Mouse (Mus musculus): ENCODE data around the gene Trpm4. TPM values are rescaled to one million over a fixed set of nuclear protein-coding genes. Genes with fewer than 3 reads are reported as not detected.

Trpm4 gene
- polyA plus RNA-seq, 1 experiment from 2014 or later = 14.2 TPM

- H3K36me3 ChIP-seq (ENCODE audit: control insufficient read depth, insufficient read depth, low read length) = no peaks in the 10 kb centered on the region
- H3K27me3 ChIP-seq (replicated peaks; ENCODE audit: control insufficient read depth, insufficient read depth, low read length) = no peaks in the 10 kb centered on the region; the same call in 1 of the 2 replicates
- peaks cover 11% of the 10 kb centered on the region for H3K4me1 ChIP-seq (ENCODE audit: control insufficient read depth, insufficient read depth, low read depth, low read length)
- peak overlapping the region; percentile 71 for H3K4me2 ChIP-seq (ENCODE audit: low read length)
- H3K27ac ChIP-seq (ENCODE audit: low read depth, low read length) = no peak overlapping the region
- WGBS = 3% methylated on average over 37 of the region's 39 CpGs
- H3K9me3 ChIP-seq (ENCODE audit: control insufficient read depth, low read length) = no peaks in the 10 kb centered on the region
- peak overlapping the region; percentile 70 for H3K9ac ChIP-seq (ENCODE audit: low read depth, low read length)
- ATAC-seq = peak; percentile 73
- peak overlapping the region; percentile 45 for H3K4me3 ChIP-seq (ENCODE audit: low read length)
These were observed 6.0 kb upstream of the Trpm4 start for GRCm38 (mm10) chr7:45339410-45340065.

DNA sequence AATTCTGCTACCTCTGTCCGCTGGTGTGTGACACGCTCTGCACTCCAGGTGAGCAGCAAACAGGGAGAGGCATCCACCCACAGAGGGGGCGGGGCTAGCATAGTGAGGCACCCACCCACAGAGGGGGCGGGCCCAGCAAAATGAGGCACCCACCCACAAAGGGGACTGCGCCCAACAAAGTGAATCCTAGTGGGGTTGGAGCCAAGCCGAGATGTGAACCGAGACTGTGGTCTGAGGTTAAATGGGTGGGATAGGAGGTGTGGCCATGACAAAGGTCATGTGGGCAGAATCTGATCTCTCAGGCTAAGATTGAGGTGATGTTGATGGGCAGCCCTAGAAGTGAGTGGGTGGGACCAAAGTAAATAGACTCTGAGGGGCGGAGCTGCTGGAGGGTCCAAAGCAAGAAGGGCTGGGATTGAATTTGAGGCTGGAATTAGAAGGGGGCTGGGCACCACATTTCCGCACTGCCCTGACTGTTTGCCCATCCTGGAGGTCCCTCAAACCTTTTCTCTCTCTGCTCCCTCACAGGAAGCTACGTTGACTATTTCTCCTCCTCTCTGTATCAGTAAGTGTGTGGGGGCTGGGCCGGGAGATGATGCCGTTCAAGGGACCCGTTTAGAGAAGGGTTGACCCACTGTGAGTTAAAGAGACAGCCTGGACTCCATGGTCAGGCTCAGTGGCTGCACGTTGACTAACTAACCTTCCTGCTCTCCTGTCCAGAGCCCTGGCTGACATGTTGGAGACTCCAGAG lies 4.8 kb upstream of the Trpm4 start:
- no peaks in the 10 kb centered on the region for H3K36me3 ChIP-seq (ENCODE audit: control insufficient read depth, insufficient read depth, low read length)
- no peak overlapping the region for H3K9ac ChIP-seq (ENCODE audit: low read depth, low read length)
- H3K27me3 ChIP-seq (replicated peaks; ENCODE audit: control insufficient read depth, insufficient read depth, low read length) = no peaks in the 10 kb centered on the region; the same call in 1 of the 2 replicates
- 6% methylated on average over 14 of the region's 14 CpGs for WGBS
- H3K9me3 ChIP-seq (ENCODE audit: control insufficient read depth, low read length) = no peaks in the 10 kb centered on the region
- no peak for ATAC-seq
- no peak overlapping the region for H3K4me3 ChIP-seq (ENCODE audit: low read length)
- H3K4me2 ChIP-seq (ENCODE audit: low read length) = no peak overlapping the region; the same call in 1 of the 2 replicates
- peaks cover 11% of the 10 kb centered on the region for H3K4me1 ChIP-seq (ENCODE audit: control insufficient read depth, insufficient read depth, low read depth, low read length)
- H3K27ac ChIP-seq (ENCODE audit: low read depth, low read length) = no peak overlapping the region

- Histone ChIP-seq H3K4me3 (ENCODE audit: low read length) (no peak overlapping the region), H3K9me3 (ENCODE audit: control insufficient read depth, low read length) (no peaks in the 10 kb centered on the region), H3K27ac (ENCODE audit: low read depth, low read length) (no peak overlapping the region), H3K36me3 (ENCODE audit: control insufficient read depth, insufficient read depth, low read length) (no peaks in the 10 kb centered on the region), H3K27me3 (replicated peaks; ENCODE audit: control insufficient read depth, insufficient read depth, low read length) (no peaks in the 10 kb centered on the region; the same call in 1 of the 2 replicates), H3K9ac (ENCODE audit: low read depth, low read length) (no peak overlapping the region), H3K4me1 (ENCODE audit: control insufficient read depth, insufficient read depth, low read depth, low read length) (peaks cover 15% of the 10 kb centered on the region), H3K4me2 (ENCODE audit: low read length) (no peak overlapping the region)
- WGBS = 20% methylated on average over 4 of the region's 4 CpGs
- ATAC-seq = no peak
These were observed 3.9 kb upstream of the Trpm4 start for GRCm38 (mm10) chr7:45337469-45337868.

DNA sequence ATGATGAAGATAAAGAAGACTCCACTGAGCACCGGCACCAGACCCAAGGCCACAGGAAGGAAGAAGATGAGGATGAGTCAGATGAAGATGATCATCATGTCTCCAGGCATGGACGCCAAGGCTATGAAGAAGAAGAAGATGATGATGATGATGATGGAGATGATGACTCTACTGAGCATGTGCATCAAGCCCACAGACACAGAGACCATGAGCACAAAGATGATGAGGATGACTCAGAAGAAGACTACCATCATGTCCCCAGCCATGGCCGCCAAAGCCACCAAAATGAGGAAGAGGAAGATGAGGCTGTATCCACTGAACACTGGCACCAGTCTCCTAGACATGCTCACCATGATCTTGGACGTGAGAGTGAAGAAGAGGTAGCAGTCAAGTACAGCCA lies 2.7 kb upstream of the Trpm4 start:
- Histone ChIP-seq H3K4me2 (ENCODE audit: low read length) (no peak overlapping the region), H3K4me3 (ENCODE audit: low read length) (no peak overlapping the region), H3K4me1 (ENCODE audit: control insufficient read depth, insufficient read depth, low read depth, low read length) (peaks cover 21% of the 10 kb centered on the region), H3K27me3 (replicated peaks; ENCODE audit: control insufficient read depth, insufficient read depth, low read length) (no peaks in the 10 kb centered on the region; the same call in 1 of the 2 replicates), H3K9ac (ENCODE audit: low read depth, low read length) (no peak overlapping the region), H3K36me3 (ENCODE audit: control insufficient read depth, insufficient read depth, low read length) (no peaks in the 10 kb centered on the region), H3K27ac (ENCODE audit: low read depth, low read length) (no peak overlapping the region), H3K9me3 (ENCODE audit: control insufficient read depth, low read length) (no peaks in the 10 kb centered on the region)
- no peak for ATAC-seq
- WGBS = 91% methylated on average over 4 of the region's 4 CpGs

DNA sequence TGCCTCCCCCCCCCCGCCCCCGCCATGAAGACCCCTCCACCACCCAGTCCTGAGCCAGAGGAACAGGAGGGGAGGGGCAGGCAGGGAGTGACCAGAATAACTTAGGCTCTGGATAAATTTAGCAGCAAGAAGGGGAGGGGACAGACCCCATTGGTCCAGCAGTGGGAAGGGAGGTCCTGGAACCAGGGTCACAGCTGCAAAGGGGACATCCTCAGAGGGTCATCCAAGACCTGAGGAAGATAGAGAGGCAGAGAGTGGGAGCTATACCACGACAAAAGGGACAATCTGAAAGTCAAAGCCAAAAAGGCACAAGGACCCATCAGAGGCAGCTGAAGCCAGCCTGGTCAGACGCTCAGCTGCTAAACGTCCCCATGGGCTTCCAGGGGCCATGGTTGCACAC lies 1.5 kb upstream of the Trpm4 start, which contains the start of gene Hrc:
Gene Hrc (plus strand): TSS at position 235 of the 400 bp plus-strand sequence.
- Histone ChIP-seq H3K27ac (ENCODE audit: low read depth, low read length) (no peak within 1 kb of the TSS), H3K36me3 (ENCODE audit: control insufficient read depth, insufficient read depth, low read length) (no peaks in the 10 kb centered on the region), H3K4me2 (ENCODE audit: low read length) (no peak within 1 kb of the TSS), H3K4me1 (ENCODE audit: control insufficient read depth, insufficient read depth, low read depth, low read length) (peaks cover 19% of the 10 kb centered on the region), H3K27me3 (replicated peaks; ENCODE audit: control insufficient read depth, insufficient read depth, low read length) (no peaks in the 10 kb centered on the region; the same call in 1 of the 2 replicates), H3K9ac (ENCODE audit: low read depth, low read length) (no peak within 1 kb of the TSS), H3K9me3 (ENCODE audit: control insufficient read depth, low read length) (no peaks in the 10 kb centered on the region), H3K4me3 (ENCODE audit: low read length) (no peak within 1 kb of the TSS)
- WGBS = 39% methylated on average over 5 of the region's 5 CpGs
- no peak for ATAC-seq

DNA sequence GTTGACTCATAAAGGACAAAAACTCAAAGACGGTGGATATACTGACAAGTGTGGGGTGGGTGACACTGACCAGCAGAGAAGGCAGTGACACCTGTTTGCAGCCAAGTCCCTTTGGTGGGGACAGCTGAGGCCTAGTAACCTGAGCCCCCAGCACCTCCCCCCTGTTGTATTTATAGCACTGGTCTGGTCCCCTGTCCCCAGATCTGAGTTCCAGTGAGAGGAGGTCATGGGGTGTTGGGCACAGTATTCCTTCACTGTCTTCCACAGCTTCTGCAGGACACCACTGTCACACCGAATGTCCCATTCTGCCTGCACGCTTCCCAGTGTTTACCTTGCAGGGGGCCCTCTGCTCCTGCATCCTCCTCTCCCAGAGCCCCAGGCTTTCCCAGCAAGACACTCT lies 1.0 kb upstream of the Trpm4 start:
- H3K4me3 ChIP-seq (ENCODE audit: low read length) = no peak overlapping the region
- H3K36me3 ChIP-seq (ENCODE audit: control insufficient read depth, insufficient read depth, low read length) = no peaks in the 10 kb centered on the region
- no peaks in the 10 kb centered on the region; the same call in 1 of the 2 replicates for H3K27me3 ChIP-seq (replicated peaks; ENCODE audit: control insufficient read depth, insufficient read depth, low read length)
- H3K4me2 ChIP-seq (ENCODE audit: low read length) = no peak overlapping the region
- WGBS = 26% methylated on average over 3 of the region's 3 CpGs
- no peak for ATAC-seq
- no peaks in the 10 kb centered on the region for H3K9me3 ChIP-seq (ENCODE audit: control insufficient read depth, low read length)
- H3K4me1 ChIP-seq (ENCODE audit: control insufficient read depth, insufficient read depth, low read depth, low read length) = peaks cover 15% of the 10 kb centered on the region
- no peak overlapping the region for H3K27ac ChIP-seq (ENCODE audit: low read depth, low read length)
- H3K9ac ChIP-seq (ENCODE audit: low read depth, low read length) = no peak overlapping the region

GRCm38 (mm10) chr7:45332685-45333425 lies 725 bp downstream of the Trpm4 start:
- Histone ChIP-seq H3K4me1 (ENCODE audit: control insufficient read depth, insufficient read depth, low read depth, low read length) (peaks cover 10% of the 10 kb centered on the region), H3K4me2 (ENCODE audit: low read length) (peak overlapping the region; percentile 80), H3K9me3 (ENCODE audit: control insufficient read depth, low read length) (no peaks in the 10 kb centered on the region), H3K4me3 (ENCODE audit: low read length) (peak overlapping the region; percentile 59), H3K27me3 (replicated peaks; ENCODE audit: control insufficient read depth, insufficient read depth, low read length) (no peaks in the 10 kb centered on the region; the same call in 1 of the 2 replicates), H3K27ac (ENCODE audit: low read depth, low read length) (peak overlapping the region; percentile 69), H3K36me3 (ENCODE audit: control insufficient read depth, insufficient read depth, low read length) (no peaks in the 10 kb centered on the region), H3K9ac (ENCODE audit: low read depth, low read length) (peak overlapping the region; percentile 69)
- peak; percentile 69 for ATAC-seq
- whole genome bisulfite sequencing = 1% methylated on average over 22 of the region's 22 CpGs

- no peak for ATAC-seq
- H3K4me3 ChIP-seq (ENCODE audit: low read length) = no peak overlapping the region
- peaks cover 10% of the 10 kb centered on the region for H3K4me1 ChIP-seq (ENCODE audit: control insufficient read depth, insufficient read depth, low read depth, low read length)
- no peak overlapping the region for H3K4me2 ChIP-seq (ENCODE audit: low read length)
- no peaks in the 10 kb centered on the region for H3K36me3 ChIP-seq (ENCODE audit: control insufficient read depth, insufficient read depth, low read length)
- H3K9me3 ChIP-seq (ENCODE audit: control insufficient read depth, low read length) = no peaks in the 10 kb centered on the region
- no peak overlapping the region for H3K9ac ChIP-seq (ENCODE audit: low read depth, low read length)
- WGBS = 81% methylated on average over 6 of the region's 6 CpGs
- H3K27ac ChIP-seq (ENCODE audit: low read depth, low read length) = no peak overlapping the region
- H3K27me3 ChIP-seq (replicated peaks; ENCODE audit: control insufficient read depth, insufficient read depth, low read length) = no peaks in the 10 kb centered on the region
These were observed 2.1 kb downstream of the Trpm4 start for GRCm38 (mm10) chr7:45331502-45331901.
